Mouse (Mus musculus) thymus, adult 2 months (tissue): ENCODE results near the gene Srrm4. TPM values are rescaled to one million over a fixed set of nuclear protein-coding genes. Genes with fewer than 3 reads are reported as not detected.

Experiments
- DNase-seq: peaks from one replicate; pipeline ENCODE4 v3.0.0; 2021
- H3K27ac ChIP-seq: fragments of 200-500 bp; 2 replicates; pipeline ENCODE4 v1.5.1; 2012; ENCODE audit warnings: low read length, control low read depth; ENCODE audit not compliant: control insufficient read depth, insufficient read depth
- H3K27me3 ChIP-seq: fragments of 200-500 bp; 2 replicates; pipeline ENCODE4 v1.6.1; 2012; ENCODE audit warnings: mild to moderate bottlenecking, low read length, moderate library complexity, mixed read lengths; ENCODE audit not compliant: control insufficient read depth, insufficient read depth
- H3K36me3 ChIP-seq: fragments of 200-500 bp; 2 replicates; pipeline ENCODE4 v1.6.1; 2012; ENCODE audit warnings: mild to moderate bottlenecking, low read length, moderate library complexity; ENCODE audit not compliant: control insufficient read depth, insufficient read depth
- H3K4me1 ChIP-seq: fragments of 200-500 bp; replicated peaks from 2 replicates; pipeline ENCODE4 v1.6.1; 2012; ENCODE audit warnings: low read length; ENCODE audit not compliant: control insufficient read depth, insufficient read depth
- H3K4me3 ChIP-seq: fragments of 200-500 bp; 2 replicates; pipeline ENCODE4 v1.5.1; 2012; ENCODE audit warnings: mild to moderate bottlenecking, low read length, control low read depth, moderate library complexity; ENCODE audit not compliant: control insufficient read depth, insufficient read depth
- CTCF ChIP-seq: fragments of 200-500 bp; IDR thresholded peaks from 2 replicates; pipeline ENCODE4 v1.5.1; 2012; ENCODE audit warnings: mild to moderate bottlenecking, control low read depth, low read length, moderate library complexity, borderline replicate concordance; ENCODE audit not compliant: control insufficient read depth, poor library complexity, insufficient read depth; ENCODE audit errors: extremely low read depth
- POLR2A ChIP-seq: fragments of 200-500 bp; IDR thresholded peaks from 2 replicates; pipeline ENCODE4 v1.6.1; 2012; ENCODE audit warnings: mild to moderate bottlenecking, low read length, control low read depth, moderate library complexity; ENCODE audit not compliant: control insufficient read depth, poor library complexity, insufficient read depth; ENCODE audit errors: extremely low read depth
- WGBS: fragments of 180-500 bp; shearing (Covaris S2); methylation state at CpG from one replicate; pipeline ENCODE4 v1.1.7; 2018; 5-methylcytosine and 5-hydroxymethylcytosine counted together
- polyA plus RNA-seq: library from polyadenylated mRNA; depleted of rRNA; stranded (reverse); fragments of >200 nt; gene quantifications from 2 replicates; pipeline ENCODE4 v1.2.3, GENCODE M21; 2012

Srrm4 gene
- polyA plus RNA-seq, 1 experiment: 0.67 TPM

DNA sequence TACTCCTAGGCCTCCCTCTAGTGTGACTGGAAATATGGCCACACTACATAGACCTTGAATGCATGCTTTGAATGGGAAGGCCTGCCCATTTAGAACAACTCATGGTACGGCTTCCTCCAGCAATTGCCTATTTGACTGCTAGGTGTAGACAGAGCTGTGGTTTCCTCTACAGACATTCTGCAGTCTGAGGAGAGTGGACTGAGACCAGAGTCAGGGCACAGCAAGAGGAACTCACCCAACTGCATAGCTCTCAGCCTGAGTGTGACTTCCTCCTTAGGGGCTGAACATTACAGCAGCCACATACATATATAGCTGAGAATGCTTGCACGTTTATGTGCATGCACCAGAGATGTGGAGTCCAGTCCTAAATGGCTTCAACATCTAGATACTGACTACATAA, 94.9 kb downstream of the Srrm4 start:
- WGBS: 10% methylated on average over 2 of the region's 2 CpGs
- Histone ChIP-seq H3K4me3 (no peak overlapping the region), H3K36me3 (no peaks in the 10 kb centered on the region), H3K27me3 (no peaks in the 10 kb centered on the region), H3K27ac (no peak overlapping the region), H3K4me1 (no peaks in the 10 kb centered on the region)
- DNase-seq: no peak
- TF ChIP-seq CTCF: no peak
- TF ChIP-seq POLR2A: no peak

DNA sequence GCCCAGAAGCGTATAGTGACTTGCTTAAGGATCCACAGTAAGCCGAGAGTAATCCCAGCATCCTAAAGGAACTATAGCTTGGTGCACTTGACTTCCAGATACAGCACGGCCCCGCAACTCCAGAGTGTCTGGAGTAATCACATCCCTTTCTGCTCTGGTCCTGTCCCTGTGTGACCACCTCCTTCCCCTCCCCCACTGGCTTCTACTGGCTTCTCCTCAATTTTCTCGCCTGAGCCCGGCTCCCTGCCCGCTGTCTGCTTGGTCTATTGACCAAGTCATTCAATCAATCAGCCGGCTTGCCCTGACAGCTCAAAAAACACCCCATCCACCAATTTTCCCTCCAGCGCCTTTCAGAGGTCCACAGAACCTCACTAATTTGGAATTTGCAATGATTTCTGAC, 96.2 kb downstream of the Srrm4 start:
- Histone ChIP-seq H3K36me3 (no peaks in the 10 kb centered on the region), H3K27ac (no peak overlapping the region), H3K27me3 (no peaks in the 10 kb centered on the region), H3K4me1 (no peaks in the 10 kb centered on the region), H3K4me3 (no peak overlapping the region)
- TF ChIP-seq CTCF: no peak
- no peak for TF ChIP-seq POLR2A
- DNase-seq: no peak
- 91% methylated on average over 9 of the region's 9 CpGs for WGBS

DNA sequence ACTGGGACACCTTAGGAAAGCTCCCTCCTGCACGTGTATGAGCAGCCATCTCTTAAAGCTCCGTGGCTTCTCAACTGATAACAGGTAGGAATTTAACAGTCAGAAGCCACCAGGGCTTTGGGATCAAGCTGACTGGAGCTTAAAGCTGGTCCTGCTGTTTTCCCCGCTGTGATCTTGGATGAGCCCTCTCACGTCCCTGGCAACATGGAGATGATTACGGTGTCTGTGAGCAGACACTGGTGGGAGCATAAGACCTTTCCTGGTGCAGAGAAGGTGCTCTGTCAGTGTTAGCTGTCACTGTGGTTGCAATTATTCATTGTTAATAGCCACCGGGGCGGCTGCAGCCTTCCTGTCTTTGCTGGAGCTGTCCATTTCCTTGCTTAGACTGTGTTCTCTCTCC, 97.2 kb downstream of the Srrm4 start:
- 58% methylated on average over 7 of the region's 7 CpGs for WGBS
- no peaks in the 10 kb centered on the region for H3K36me3 ChIP-seq
- no peak overlapping the region for H3K4me3 ChIP-seq
- no peak for TF ChIP-seq CTCF
- no peak for TF ChIP-seq POLR2A
- DNase-seq: no peak
- H3K27ac ChIP-seq: no peak overlapping the region
- H3K4me1 ChIP-seq: no peaks in the 10 kb centered on the region
- H3K27me3 ChIP-seq: no peaks in the 10 kb centered on the region

DNA sequence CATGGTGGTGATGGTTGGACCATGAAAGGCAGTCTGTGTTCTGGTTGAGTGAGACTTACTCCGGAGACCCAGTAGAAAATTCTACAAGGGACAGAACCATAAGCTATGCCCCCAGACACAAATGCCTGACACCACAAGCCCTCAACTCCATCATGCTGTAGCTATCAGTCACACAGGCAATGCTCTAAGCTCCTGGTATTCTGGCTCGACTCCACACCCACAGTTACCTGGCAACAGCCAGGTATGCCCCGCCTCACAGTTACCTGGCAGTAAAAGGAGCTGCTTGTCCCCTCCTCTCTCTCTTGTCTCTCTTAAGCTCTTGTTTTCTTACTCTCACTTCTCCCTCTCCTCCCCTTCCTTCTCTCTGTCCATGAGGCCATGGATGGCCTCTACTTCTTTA, 98.9 kb downstream of the Srrm4 start:
- no peak for DNase-seq
- H3K4me1 ChIP-seq: no peaks in the 10 kb centered on the region
- H3K4me3 ChIP-seq: no peak overlapping the region
- H3K27ac ChIP-seq: no peak overlapping the region
- no peaks in the 10 kb centered on the region for H3K27me3 ChIP-seq
- TF ChIP-seq CTCF (no peak), POLR2A (no peak)
- H3K36me3 ChIP-seq: no peaks in the 10 kb centered on the region
- WGBS: 91% methylated on average over 3 of the region's 3 CpGs

DNA sequence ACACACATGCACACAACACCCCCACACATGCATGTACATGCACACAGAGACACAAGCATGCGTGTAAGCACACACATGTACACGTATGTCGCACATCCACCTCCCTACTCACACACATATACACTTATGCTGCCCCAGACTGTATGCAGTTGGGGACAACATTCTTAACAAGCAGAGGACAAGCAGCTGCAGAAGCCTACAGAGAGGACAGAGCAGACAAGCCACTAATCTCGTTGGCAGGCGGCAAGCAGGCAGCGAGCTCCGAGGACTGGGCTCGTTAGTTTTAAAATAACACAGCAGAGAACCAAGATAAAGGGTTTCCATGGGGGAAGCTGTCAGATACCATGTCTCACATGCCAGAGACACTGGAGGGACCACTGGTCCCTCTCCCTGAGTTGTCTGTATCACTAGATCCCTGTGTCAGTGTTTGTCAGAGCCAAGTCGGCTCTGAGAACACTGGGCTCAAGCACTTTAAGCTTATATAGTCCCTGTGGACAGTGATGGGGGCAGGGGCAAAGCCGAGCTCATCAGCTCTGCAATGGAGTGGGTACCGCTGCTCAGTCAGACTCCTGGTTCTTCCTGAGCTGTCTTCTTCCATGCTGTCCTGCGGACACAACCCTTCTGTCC, 99.7 kb downstream of the Srrm4 start:
- H3K27me3 ChIP-seq: no peaks in the 10 kb centered on the region
- DNase-seq: no peak
- no peaks in the 10 kb centered on the region for H3K36me3 ChIP-seq
- no peaks in the 10 kb centered on the region for H3K4me1 ChIP-seq
- no peak overlapping the region for H3K27ac ChIP-seq
- 85% methylated on average over 12 of the region's 12 CpGs for WGBS
- TF ChIP-seq POLR2A: no peak
- no peak for TF ChIP-seq CTCF
- H3K4me3 ChIP-seq: no peak overlapping the region

DNA sequence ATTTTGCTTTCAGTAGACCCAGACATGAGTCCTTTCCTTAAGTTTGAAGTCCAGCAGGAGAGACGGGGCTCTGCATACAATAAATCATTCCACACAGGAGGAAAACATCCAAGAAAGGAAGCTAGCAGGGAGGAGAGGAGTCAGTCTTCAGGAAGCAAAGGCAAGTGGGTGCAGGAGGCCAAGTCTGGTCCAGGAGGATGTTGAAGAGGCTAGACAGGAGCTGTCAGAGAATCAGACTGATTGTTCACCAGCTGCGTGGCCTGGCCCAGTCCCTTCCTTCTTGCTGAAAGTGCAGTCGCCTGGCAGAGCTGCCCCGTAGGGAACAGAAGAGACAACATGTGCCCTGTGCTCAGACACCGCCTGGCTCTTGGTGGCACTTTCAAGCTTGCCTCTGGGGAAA, 100.8 kb downstream of the Srrm4 start:
- H3K4me3 ChIP-seq: no peak overlapping the region
- no peaks in the 10 kb centered on the region for H3K27me3 ChIP-seq
- H3K4me1 ChIP-seq: no peaks in the 10 kb centered on the region
- H3K36me3 ChIP-seq: no peaks in the 10 kb centered on the region
- H3K27ac ChIP-seq: no peak overlapping the region
- no peak for DNase-seq
- 78% methylated on average over 5 of the region's 5 CpGs for WGBS
- TF ChIP-seq POLR2A: no peak
- TF ChIP-seq CTCF: no peak

DNA sequence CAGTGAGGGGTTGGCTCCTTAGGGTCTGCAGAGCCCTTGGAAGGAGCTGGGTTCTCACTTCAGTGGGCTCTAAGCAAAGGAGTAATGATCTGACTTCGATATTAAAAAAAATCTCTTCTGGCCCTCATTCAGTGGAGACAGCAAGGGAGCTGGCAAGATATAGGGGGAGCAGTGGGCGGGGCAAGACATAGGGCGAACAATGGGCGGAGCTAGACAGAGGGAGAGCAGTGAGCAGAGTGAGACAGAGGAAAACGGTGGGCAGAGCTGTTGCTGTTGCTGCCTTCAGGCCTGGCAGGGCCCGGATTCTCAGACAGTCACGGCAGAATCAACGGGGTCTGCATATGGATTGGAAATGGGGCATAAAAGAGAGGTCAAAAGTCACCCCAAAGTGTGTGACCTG, 102.0 kb downstream of the Srrm4 start:
- H3K36me3 ChIP-seq: no peaks in the 10 kb centered on the region
- TF ChIP-seq CTCF (no peak), POLR2A (no peak)
- no peak overlapping the region for H3K27ac ChIP-seq
- H3K4me1 ChIP-seq: no peaks in the 10 kb centered on the region
- H3K4me3 ChIP-seq: no peak overlapping the region
- WGBS: 76% methylated on average over 8 of the region's 8 CpGs
- no peaks in the 10 kb centered on the region for H3K27me3 ChIP-seq
- DNase-seq: no peak

DNA sequence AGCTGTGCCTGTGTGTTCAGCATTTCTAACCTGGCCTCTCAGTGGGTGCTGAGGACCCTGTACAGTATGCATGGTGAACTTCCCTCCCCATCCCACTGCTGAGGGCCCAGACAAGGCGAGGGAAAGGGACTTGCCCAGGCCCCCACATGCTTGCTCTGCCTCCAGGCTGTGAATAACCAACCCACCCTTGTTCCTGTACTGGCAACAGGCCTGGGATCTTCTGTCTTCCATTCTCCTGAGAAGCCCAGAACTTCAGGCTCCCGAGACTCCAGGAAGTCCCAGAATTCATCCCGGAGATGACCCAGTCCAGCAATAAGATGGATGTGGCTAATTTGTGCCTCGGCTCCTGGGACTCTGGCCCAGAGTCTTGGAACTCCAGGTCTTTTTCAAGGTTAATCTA, 105.5 kb downstream of the Srrm4 start:
- H3K4me3 ChIP-seq: no peak overlapping the region
- H3K27ac ChIP-seq: no peak overlapping the region
- TF ChIP-seq CTCF (no peak), POLR2A (no peak)
- H3K4me1 ChIP-seq: no peaks in the 10 kb centered on the region
- no peak for DNase-seq
- WGBS: 82% methylated on average over 4 of the region's 4 CpGs
- H3K27me3 ChIP-seq: no peaks in the 10 kb centered on the region
- H3K36me3 ChIP-seq: no peaks in the 10 kb centered on the region
